Mouse (Mus musculus): ENCODE data around the gene Hsd11b2. TPM values are rescaled to one million over a fixed set of nuclear protein-coding genes. Genes with fewer than 3 reads are reported as not detected.
A peak's percentile ranks its signal among the peaks of the same experiment; 100 is the strongest.
"Not testable (repeated sequence)": the region's sequence is repeated elsewhere in the genome, so short reads cannot be mapped to it uniquely, and the experiment has no call there.

Hsd11b2 gene
- polyA plus RNA-seq, 1 experiment from 2014 or later = 0.15 TPM

- H3K27ac ChIP-seq = peak overlapping the region; percentile 45; the same call in 1 of the 2 replicates
- H3K36me3 ChIP-seq = peaks cover 2% of the 10 kb centered on the region; the same call in 1 of the 2 replicates
- H3K4me1 ChIP-seq (replicated peaks) = peaks cover 35% of the 10 kb centered on the region
- no peak for ATAC-seq (replicated peaks; ENCODE audit: insufficient number of reproducible peaks, insufficient read depth, low FRiP score, low read depth)
- no peaks in the 10 kb centered on the region for H3K9me3 ChIP-seq (replicated peaks)
- H3K9ac ChIP-seq = no peak overlapping the region
- H3K4me2 ChIP-seq = no peak overlapping the region
- WGBS = 65% methylated on average over 3 of the region's 3 CpGs
- H3K4me3 ChIP-seq = no peak overlapping the region
- H3K27me3 ChIP-seq = no peaks in the 10 kb centered on the region
Measured at GRCm38 (mm10) chr8:105545249-105545648, 26.7 kb downstream of the Hsd11b2 start.

DNA sequence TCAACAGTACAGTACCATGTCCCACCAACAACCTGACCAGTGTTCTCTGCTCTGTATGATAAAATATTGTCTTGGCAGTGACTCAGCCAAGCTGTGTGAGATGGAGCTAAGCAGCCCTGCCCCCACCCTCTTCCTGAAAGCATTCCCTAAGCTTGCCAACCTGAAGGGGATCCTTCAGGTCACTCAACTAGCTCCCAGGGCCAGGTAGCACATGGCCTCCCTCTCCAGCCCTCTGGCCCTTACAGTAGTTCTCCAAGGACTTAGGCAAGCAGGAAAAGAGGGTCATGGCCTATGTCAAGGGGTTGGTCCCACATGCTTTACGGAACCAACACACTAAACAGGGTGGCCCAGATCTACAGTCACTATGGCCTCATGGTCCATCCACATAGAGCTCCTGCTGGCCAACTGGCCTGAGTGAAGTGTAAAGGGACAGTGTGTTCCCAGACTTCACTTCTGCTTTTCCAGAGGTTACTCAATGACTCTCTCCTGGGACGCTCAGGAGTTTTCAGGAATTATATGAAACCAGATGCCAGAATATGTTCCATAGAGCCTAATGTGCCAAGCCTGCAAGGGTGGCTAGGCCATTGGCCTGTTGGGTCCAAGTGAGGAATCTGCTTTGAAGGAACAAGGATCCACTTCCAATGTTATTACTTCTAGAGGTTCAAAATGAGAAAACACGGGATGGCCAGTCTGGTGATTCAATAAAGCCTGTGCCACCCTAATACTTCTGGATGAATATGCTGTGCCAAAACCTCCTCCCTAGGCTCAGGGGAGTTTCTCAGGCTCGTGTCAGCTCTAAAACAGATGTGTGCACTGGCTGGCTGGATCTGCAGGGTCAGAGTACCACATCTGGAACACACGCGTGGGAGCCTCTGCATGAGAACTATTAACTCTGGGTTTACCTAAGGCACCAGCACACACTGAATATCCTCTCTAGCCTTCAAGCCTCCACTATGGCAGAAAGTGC lies 28.1 kb downstream of the Hsd11b2 start:
- peaks cover 2% of the 10 kb centered on the region; the same call in 1 of the 2 replicates for H3K36me3 ChIP-seq
- no peaks in the 10 kb centered on the region for H3K9me3 ChIP-seq (replicated peaks)
- no peaks in the 10 kb centered on the region for H3K27me3 ChIP-seq
- H3K9ac ChIP-seq = no peak overlapping the region
- 80% methylated on average over 6 of the region's 6 CpGs for WGBS
- H3K4me3 ChIP-seq = no peak overlapping the region
- peaks cover 35% of the 10 kb centered on the region for H3K4me1 ChIP-seq (replicated peaks)
- ATAC-seq (replicated peaks; ENCODE audit: insufficient number of reproducible peaks, insufficient read depth, low FRiP score, low read depth) = no peak
- H3K27ac ChIP-seq = no peak overlapping the region
- no peak overlapping the region for H3K4me2 ChIP-seq

- no peak overlapping the region for H3K4me3 ChIP-seq
- H3K9ac ChIP-seq = no peak overlapping the region
- no peaks in the 10 kb centered on the region for H3K36me3 ChIP-seq
- H3K27ac ChIP-seq = no peak overlapping the region
- H3K4me2 ChIP-seq = no peak overlapping the region
- 86% methylated on average over 1 of the region's 1 CpGs for WGBS
- ATAC-seq (replicated peaks; ENCODE audit: insufficient number of reproducible peaks, insufficient read depth, low FRiP score, low read depth) = no peak
- peaks cover 25% of the 10 kb centered on the region for H3K4me1 ChIP-seq (replicated peaks)
- H3K27me3 ChIP-seq = no peaks in the 10 kb centered on the region
- H3K9me3 ChIP-seq (replicated peaks) = no peaks in the 10 kb centered on the region
Measured at GRCm38 (mm10) chr8:105549506-105549905, 31.0 kb downstream of the Hsd11b2 start.

- Histone ChIP-seq H3K27ac (no peak overlapping the region), H3K4me3 (no peak overlapping the region), H3K9me3 (replicated peaks) (no peaks in the 10 kb centered on the region), H3K27me3 (no peaks in the 10 kb centered on the region), H3K4me2 (no peak overlapping the region), H3K4me1 (replicated peaks) (peaks cover 19% of the 10 kb centered on the region), H3K36me3 (no peaks in the 10 kb centered on the region), H3K9ac (no peak overlapping the region)
- no peak for ATAC-seq (replicated peaks; ENCODE audit: insufficient number of reproducible peaks, insufficient read depth, low FRiP score, low read depth)
- 85% methylated on average over 2 of the region's 2 CpGs for WGBS
Measured at GRCm38 (mm10) chr8:105550083-105550482, 31.5 kb downstream of the Hsd11b2 start.

- Histone ChIP-seq H3K9ac (no peak overlapping the region), H3K9me3 (replicated peaks) (no peaks in the 10 kb centered on the region), H3K4me3 (no peak overlapping the region), H3K27ac (no peak overlapping the region), H3K27me3 (no peaks in the 10 kb centered on the region), H3K36me3 (no peaks in the 10 kb centered on the region), H3K4me1 (replicated peaks) (0 out of 2 replicates have a peak, but pooled peaks cover 2% of the 10 kb centered on the region), H3K4me2 (no peak overlapping the region)
- no peak for ATAC-seq (replicated peaks; ENCODE audit: insufficient number of reproducible peaks, insufficient read depth, low FRiP score, low read depth)
- 86% methylated on average over 2 of the region's 2 CpGs for WGBS
Measured at GRCm38 (mm10) chr8:105552032-105552431, 33.5 kb downstream of the Hsd11b2 start.

DNA sequence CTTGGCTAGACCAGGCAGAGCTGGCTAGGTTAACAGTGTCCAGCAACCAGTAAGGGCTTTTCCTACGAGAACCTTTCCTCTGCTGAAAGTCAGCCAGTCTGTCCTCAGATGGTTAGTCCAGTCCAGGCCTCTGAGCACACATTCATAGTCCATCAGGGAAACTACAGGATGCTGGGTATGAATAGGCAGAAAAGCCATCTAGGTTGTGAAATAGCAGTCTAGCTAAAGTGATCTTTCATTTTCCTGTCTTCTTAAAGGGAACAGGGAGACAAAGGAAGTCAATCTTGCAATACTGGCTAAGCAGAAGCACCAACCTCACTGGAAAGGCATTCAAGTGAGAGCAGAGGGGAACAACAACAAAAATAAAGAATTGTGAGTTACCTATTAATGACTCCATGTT lies 34.3 kb downstream of the Hsd11b2 start:
- Histone ChIP-seq H3K4me2 (no peak overlapping the region), H3K9ac (no peak overlapping the region), H3K9me3 (replicated peaks) (no peaks in the 10 kb centered on the region), H3K4me3 (no peak overlapping the region), H3K36me3 (peaks cover 2% of the 10 kb centered on the region; the same call in 1 of the 2 replicates), H3K27ac (no peak overlapping the region), H3K27me3 (no peaks in the 10 kb centered on the region), H3K4me1 (replicated peaks) (0 out of 2 replicates have a peak, but pooled peaks cover 2% of the 10 kb centered on the region)
- ATAC-seq (replicated peaks; ENCODE audit: insufficient number of reproducible peaks, insufficient read depth, low FRiP score, low read depth) = no peak
- WGBS = 77% methylated on average over 1 of the region's 1 CpGs

DNA sequence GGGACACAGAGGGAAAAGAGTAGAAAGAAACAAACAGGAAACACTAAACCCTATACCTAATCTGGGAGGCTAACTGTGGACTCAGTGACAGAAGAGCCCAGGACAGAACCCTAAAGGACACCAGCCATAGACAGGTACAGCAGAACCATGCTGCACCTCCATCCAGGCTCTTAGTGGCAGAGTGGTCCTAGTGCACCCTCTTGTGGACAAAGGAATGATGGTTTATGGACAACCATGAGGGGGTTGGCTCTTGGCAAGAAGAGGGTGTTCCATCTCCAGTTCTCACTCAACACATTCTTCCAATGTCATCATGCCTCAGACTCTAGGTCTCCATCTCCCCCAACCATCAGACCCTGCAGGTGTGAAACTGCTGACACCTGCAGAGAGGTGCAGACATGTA lies 35.5 kb downstream of the Hsd11b2 start:
- peaks cover 7% of the 10 kb centered on the region; the same call in 1 of the 2 replicates for H3K36me3 ChIP-seq
- H3K4me3 ChIP-seq = no peak overlapping the region
- ATAC-seq (replicated peaks; ENCODE audit: insufficient number of reproducible peaks, insufficient read depth, low FRiP score, low read depth) = peak; percentile 58; the same call in 1 of the 2 replicates
- no peaks in the 10 kb centered on the region for H3K27me3 ChIP-seq
- H3K9me3 ChIP-seq (replicated peaks) = no peaks in the 10 kb centered on the region
- no peak overlapping the region for H3K4me2 ChIP-seq
- H3K4me1 ChIP-seq (replicated peaks) = 0 out of 2 replicates have a peak, but pooled peaks cover 2% of the 10 kb centered on the region
- no peak overlapping the region for H3K9ac ChIP-seq
- no peak overlapping the region for H3K27ac ChIP-seq

DNA sequence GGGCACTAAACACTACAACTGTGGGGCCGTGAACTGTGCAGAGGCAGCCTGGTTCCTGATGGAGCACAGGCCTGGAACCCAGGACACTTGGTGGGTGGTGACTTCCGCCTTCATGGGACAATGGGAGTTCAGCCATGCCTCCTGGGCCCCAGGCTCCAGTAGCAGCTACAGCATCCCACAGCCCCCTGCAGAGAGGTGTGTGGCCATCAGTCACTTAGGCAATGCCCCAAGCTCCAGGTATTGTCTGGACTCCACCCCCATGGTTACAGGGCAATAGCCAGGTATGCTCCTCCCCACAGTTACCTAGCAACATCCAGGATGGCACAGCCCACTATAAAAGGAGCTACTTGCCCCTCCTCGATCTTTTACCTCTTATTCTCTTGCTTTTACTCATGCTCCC lies 36.7 kb downstream of the Hsd11b2 start:
- 81% methylated on average over 3 of the region's 3 CpGs for WGBS
- no peaks in the 10 kb centered on the region for H3K27me3 ChIP-seq
- ATAC-seq (replicated peaks; ENCODE audit: insufficient number of reproducible peaks, insufficient read depth, low FRiP score, low read depth) = 0 out of 2 replicates have a peak, but pooled peaks have one; percentile 10

DNA sequence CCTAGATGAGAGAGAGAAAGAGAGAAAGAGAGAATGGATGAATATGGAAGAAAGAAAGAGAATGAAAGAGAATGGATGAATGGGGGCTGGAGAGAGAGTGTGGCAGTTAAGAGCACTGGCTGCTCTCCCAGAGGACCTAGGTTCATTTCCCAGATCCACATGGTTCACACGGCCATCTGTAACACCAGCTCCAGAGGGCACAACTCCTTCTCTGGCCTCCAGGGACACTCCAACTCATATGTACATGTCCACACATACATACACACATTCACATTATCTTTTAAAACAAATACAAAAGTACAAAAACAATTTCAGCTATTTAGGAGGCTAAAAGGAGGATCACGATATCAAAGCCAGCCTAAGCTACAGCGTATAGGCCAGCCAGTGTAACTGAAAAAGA lies 44.3 kb downstream of the Hsd11b2 start:
- Histone ChIP-seq H3K4me1 (replicated peaks) (peaks cover 29% of the 10 kb centered on the region), H3K9me3 (replicated peaks) (no peaks in the 10 kb centered on the region), H3K4me3 (no peak overlapping the region), H3K27ac (no peak overlapping the region), H3K4me2 (no peak overlapping the region), H3K36me3 (peaks cover 5% of the 10 kb centered on the region; the same call in 1 of the 2 replicates), H3K9ac (no peak overlapping the region), H3K27me3 (no peaks in the 10 kb centered on the region)
- WGBS = 77% methylated on average over 3 of the region's 3 CpGs
- ATAC-seq (replicated peaks; ENCODE audit: insufficient number of reproducible peaks, insufficient read depth, low FRiP score, low read depth) = no peak

More for the DNA sequence above, 36.7 kb downstream of the Hsd11b2 start:
- Histone ChIP-seq H3K4me3 (no peak overlapping the region), H3K4me2 (no peak overlapping the region), H3K4me1 (replicated peaks) (0 out of 2 replicates have a peak, but pooled peaks cover 2% of the 10 kb centered on the region), H3K27ac (no peak overlapping the region), H3K36me3 (peaks cover 7% of the 10 kb centered on the region; the same call in 1 of the 2 replicates), H3K9me3 (replicated peaks) (no peaks in the 10 kb centered on the region), H3K9ac (no peak overlapping the region)

DNA sequence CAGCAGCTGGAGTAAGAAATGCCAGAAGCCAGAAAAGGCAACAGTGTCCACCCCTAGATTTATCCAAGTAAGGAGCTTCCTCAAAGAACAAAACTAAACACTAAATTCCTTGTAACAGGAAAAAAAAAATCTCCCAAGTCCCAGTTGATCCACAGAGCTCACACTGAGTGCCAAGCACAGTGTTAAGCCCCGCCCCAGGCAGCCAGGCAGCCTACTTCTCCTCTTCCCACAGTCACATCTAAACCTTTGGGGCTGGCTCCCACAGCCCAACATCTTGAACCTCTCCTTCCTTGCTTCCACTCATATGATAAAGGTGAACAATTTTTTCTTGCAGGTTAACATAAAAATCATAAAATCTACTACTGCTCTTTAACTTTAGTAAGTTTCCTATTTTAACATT lies 45.3 kb downstream of the Hsd11b2 start:
- no peak overlapping the region for H3K4me2 ChIP-seq
- 88% methylated on average over 1 of the region's 1 CpGs for WGBS
- no peak for ATAC-seq (replicated peaks; ENCODE audit: insufficient number of reproducible peaks, insufficient read depth, low FRiP score, low read depth)

DNA sequence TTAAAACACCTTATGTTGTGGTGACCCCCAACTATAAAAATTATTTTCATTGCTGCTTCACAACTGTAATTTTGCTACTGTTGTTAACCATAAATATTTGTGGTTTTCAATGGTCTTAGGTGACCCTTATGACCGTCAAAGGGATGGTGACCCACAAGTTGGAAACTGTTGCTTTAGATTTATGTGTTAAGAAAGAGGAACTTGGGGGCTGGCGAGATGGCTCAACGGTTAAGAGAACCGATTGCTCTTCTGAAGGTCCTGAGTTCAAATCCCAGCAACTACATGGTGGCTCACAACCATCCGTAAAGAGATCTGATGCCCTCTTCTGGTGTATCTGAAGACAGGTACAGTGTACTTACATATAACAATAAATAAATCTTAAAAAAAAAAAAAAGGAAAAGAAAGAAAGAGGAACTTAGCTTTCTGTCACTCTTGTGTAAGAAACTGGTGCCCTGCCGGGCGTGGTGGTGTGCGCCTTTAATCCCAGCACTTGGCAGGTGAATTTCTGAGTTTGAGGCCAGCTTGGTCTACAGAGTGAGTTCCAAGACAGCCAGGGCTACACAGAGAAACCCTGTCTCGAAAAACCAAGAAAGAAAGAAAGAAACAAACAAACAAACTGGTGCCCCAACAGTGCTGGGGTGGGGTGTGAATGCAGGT lies 46.1 kb downstream of the Hsd11b2 start:
- Histone ChIP-seq H3K9ac (peak overlapping the region; percentile 86), H3K4me3 (peak overlapping the region; percentile 87), H3K4me1 (replicated peaks) (peaks cover 29% of the 10 kb centered on the region), H3K4me2 (peak overlapping the region; percentile 80)
- not testable (repeated sequence) for H3K27ac ChIP-seq; H3K9me3 ChIP-seq (replicated peaks); H3K27me3 ChIP-seq; ATAC-seq (replicated peaks; ENCODE audit: insufficient number of reproducible peaks, insufficient read depth, low FRiP score, low read depth); H3K36me3 ChIP-seq
- 80% methylated on average over 9 of the region's 9 CpGs for whole genome bisulfite sequencing

More for the DNA sequence above, 45.3 kb downstream of the Hsd11b2 start:
- H3K9me3 ChIP-seq (replicated peaks) = no peaks in the 10 kb centered on the region
- H3K27ac ChIP-seq = no peak overlapping the region
- H3K9ac ChIP-seq = no peak overlapping the region
- H3K36me3 ChIP-seq = no peaks in the 10 kb centered on the region
- no peak overlapping the region for H3K4me3 ChIP-seq
- no peaks in the 10 kb centered on the region for H3K27me3 ChIP-seq
- H3K4me1 ChIP-seq (replicated peaks) = peaks cover 29% of the 10 kb centered on the region

Measured in heart, embryonic 15.5 days (tissue).